Mouse (Mus musculus) MEL (cell line): ENCODE results near the gene Prr12.

Source experiments
- CHD2 ChIP-seq: IDR thresholded peaks from 2 replicates; pipeline ENCODE4 v1.6.1; 2011; ENCODE audit warnings: low read length, improper control_type of control experiment
- CTCF ChIP-seq, 3 experiments: IDR thresholded peaks in 2 of 3; conservative IDR thresholded peaks in 1 of 3; 2 replicates each; pipeline ENCODE4 v1.5.1; 2011 to 2012; ENCODE audit warnings: low read length in 3 of 3, low read depth in 2 of 3, mild to moderate bottlenecking in 2 of 3, improper control_type of control experiment in 1 of 3, inconsistent platforms in 1 of 3, mixed read lengths in 1 of 3, moderate library complexity in 1 of 3; ENCODE audit not compliant: control insufficient read depth in 1 of 3, insufficient read depth in 1 of 3, poor library complexity in 1 of 3, severe bottlenecking in 1 of 3
- EP300 ChIP-seq, 2 experiments: IDR thresholded peaks; 2 replicates each; pipeline ENCODE4 v1.6.1; 2011; ENCODE audit warnings: improper control_type of control experiment in 2 of 2, low read length in 2 of 2, low read depth in 1 of 2, mild to moderate bottlenecking in 1 of 2
- MAFK ChIP-seq: IDR thresholded peaks from 2 replicates; pipeline ENCODE4 v1.6.1; 2011; ENCODE audit warnings: low read depth, mild to moderate bottlenecking, low read length, improper control_type of control experiment, borderline replicate concordance
- MYC ChIP-seq: IDR thresholded peaks from 2 replicates; pipeline ENCODE4 v1.6.1; 2011; ENCODE audit warnings: low read depth, mild to moderate bottlenecking, low read length, improper control_type of control experiment, moderate library complexity
- POLR2AphosphoS5 ChIP-seq: IDR thresholded peaks from 2 replicates; pipeline ENCODE4 v1.6.1; 2012; ENCODE audit warnings: low read depth, borderline replicate concordance, mild to moderate bottlenecking, inconsistent platforms, low read length, moderate library complexity, mixed read lengths
- SMC3 ChIP-seq: IDR thresholded peaks from 2 replicates; pipeline ENCODE4 v1.6.1; 2011; ENCODE audit warnings: low read depth, low read length, improper control_type of control experiment
- USF1 ChIP-seq: IDR thresholded peaks from 2 replicates; pipeline ENCODE4 v1.6.1; 2014; ENCODE audit warnings: low read depth, mild to moderate bottlenecking, inconsistent platforms, low read length, improper control_type of control experiment, moderate library complexity

DNA sequence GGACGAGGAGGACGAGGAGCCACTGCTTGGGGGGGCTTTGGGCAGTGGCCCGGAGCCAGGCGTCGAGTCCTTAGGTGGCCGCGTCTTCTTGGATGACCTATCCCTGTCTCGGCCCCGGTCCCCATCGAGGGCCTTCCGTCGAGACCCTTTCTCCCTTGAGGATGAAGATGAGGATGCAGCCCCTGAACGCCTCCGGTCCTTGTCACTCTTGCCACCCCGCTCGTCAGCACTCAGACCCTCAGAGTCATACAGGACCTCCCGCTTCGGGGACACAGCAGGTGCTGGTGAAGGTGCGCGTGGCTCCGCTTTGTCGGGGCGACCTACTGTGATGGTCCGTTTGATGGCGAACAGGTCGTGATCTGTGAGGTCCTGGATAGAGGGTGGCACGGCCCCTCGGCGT lies 45.5 kb downstream of the Prr12 start:
- TF ChIP-seq CTCF (IDR thresholded peaks at IDR 0.05 in 2 of 3, conservative IDR thresholded peaks at IDR 0.05 in 1 of 3; ENCODE audit: control insufficient read depth in 1 of 3, insufficient read depth in 1 of 3, low read depth in 2 of 3, low read length in 3 of 3, poor library complexity in 1 of 3, severe bottlenecking in 1 of 3) (no peak), EP300 (IDR thresholded peaks at IDR 0.05; ENCODE audit: low read depth in 1 of 2, low read length in 2 of 2) (no peak), POLR2AphosphoS5 (no peak), CHD2 (no peak), MAFK (no peak), MYC (no peak), SMC3 (no peak), USF1 (no peak)
